Mouse (Mus musculus): ENCODE results near the gene Ggnbp2.
"Not testable (repeated sequence)": the region's sequence is repeated elsewhere in the genome, so short reads cannot be mapped to it uniquely, and the experiment has no call there.

Gene Ggnbp2

GRCm38 (mm10) chr11:84879007-84879771 is 8.6 kb upstream of the Ggnbp2 start:
- DNase-seq = no peak

DNA sequence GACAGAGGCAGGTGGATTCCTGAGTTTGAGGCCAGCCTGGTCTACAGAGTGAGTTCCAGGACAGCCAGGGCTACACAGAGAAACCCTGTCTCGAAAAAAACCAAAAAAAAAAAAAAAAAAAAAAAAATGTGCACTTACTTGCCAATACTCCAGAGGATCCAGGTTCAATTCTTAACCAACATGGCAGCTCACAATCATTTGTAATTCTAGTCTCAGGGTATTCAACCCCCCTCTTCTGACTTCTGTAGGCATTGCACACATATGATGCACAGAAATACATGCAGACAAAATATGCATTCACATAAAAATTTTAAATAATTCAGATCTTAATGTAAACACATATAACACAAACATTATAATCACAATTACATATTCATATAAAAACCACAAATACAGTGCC is 5.4 kb upstream of the Ggnbp2 start:
- not testable (repeated sequence) for DNase-seq

DNA sequence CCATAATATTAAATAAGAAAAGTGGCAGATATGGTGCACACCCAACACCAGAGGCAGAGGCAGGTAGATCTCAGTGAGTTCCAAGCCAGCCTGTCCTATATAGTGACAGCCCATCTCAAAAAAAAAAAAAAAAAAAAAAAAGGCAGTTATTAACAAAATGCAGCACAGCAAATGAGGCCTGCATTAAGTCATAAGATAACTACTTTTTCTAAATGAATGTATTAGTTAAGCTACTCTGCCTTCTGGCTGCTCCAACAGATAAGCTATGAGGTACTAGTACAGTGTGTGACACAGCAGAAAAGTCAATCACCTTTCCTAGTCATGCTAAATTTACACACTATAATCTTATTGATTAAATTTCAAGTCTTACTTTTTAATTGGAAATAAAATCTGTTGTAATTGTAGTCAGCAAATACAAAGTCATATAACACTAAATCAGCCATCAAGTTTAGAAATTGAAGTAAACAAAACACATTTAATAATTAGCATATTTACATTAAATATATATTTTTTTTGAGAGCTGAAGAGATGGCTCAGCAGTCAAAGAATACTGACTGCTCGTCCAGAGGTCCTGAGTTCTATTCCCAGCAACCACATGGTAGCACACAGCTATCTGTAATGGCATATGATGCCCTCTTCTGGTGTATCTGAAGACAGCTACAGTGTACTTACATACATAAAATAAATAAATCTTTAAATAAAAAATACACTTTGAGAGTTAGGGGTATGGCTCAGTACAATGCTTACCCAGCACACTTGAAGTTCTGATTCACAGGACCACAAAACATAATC is 2.6 kb upstream of the Ggnbp2 start:
- DNase-seq = no peak

DNA sequence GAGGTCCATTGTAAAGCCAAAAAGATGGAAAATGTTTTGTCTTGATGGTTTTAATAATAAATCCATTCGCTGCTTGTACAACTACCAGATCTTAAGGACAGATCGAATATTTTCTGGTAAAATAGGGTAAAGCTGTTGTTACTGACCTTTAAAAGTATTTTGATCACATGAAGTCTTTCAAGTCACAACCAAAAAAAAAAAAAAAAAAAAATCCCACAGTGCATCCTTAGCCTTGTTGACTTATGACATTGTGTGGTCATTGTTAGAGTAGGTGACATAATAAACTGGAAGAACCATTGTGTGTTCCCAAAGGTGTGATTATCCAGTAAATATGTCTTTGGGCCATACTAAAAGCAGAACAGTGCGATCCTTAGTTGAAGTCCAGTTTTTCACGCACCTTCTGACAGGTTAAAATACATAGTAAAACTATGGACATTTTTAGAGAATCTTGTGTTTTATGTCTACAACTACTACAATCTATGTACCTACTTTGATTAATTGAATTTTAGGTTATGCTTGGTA is 992 bp upstream of the Ggnbp2 start:
- no peak for DNase-seq

DNA sequence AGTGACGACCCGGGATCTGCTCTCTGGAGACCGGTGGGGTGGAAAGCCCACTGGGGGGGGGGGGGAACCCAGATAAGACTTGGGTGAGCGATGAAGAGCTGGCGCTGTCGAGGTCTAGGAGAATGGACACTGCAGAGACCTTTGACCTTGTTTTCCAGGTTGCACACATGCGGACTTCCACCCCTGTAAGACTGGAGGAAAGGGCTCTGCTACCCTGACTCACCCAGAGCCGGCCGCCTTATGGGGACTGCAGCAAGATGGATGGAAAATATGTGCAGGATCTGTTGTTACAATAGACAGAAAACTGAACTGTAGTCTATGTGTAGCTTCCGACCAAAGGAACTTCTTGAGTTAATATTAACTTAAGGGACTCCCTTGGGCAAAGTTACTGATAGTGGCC is 429 bp upstream of the Ggnbp2 start:
- DNase-seq = peak; percentile 64 to 67

DNA sequence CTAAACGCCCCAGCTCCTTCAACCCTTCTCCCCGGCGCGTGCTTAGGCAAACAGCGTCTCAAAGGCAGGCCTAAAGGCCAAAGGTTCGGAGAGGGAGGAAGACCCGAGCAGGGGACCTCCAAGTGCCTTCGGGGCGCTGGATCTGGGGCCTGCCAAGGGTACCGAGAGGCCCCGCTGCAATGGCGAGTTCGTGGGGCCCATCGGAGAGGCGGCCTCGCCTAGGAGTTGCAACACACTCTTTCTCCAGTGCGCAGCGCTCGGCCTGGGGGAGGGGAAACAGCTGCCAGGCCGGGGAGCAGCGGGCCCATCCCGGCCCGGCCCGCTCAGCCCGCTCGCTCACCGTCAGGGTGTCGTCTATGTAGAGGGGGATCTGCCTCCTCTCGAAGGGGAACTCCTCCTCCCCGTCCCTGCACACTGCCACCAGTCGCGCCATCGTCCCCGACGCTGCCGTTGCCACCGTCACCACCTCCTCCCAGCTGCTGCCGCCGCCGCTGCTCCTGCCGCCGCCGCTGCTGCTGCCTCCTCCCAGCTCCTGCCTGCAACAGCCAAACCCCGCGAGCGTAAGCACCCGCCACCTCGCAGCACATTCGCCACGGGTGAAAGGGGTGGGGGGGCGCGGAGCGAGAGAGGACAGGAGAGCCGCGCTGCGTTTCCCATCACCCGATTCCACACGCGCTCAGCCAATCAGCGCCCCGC is 932 bp downstream of the Ggnbp2 start:
- peak; percentile 93 to 94 for DNase-seq

- DNase-seq = no peak
Observed at GRCm38 (mm10) chr11:84868786-84869259, 1.8 kb downstream of the Ggnbp2 start.

DNA sequence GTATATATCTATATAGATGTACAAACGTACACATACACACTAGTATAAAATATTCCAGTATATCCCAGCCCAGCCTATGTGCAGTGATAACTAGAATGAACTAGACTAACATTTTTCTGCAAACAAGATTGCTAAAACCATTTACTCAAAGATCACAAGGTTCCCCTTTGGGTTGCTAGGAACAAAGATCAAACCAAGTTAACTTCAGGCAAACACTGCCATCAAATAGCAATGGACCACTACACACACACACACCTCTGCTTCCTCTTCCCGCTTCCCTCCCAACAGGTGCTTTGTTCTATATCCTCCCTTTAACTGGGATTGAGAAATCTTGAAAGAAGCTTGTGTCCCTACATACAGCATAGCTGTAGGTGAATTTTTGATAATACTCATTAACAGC is 3.0 kb downstream of the Ggnbp2 start:
- peak in 1 of 2 experiments; percentile 24 for DNase-seq

- peak; percentile 38 to 53 for DNase-seq
Observed at GRCm38 (mm10) chr11:84865268-84865667, 5.3 kb downstream of the Ggnbp2 start.

DNA sequence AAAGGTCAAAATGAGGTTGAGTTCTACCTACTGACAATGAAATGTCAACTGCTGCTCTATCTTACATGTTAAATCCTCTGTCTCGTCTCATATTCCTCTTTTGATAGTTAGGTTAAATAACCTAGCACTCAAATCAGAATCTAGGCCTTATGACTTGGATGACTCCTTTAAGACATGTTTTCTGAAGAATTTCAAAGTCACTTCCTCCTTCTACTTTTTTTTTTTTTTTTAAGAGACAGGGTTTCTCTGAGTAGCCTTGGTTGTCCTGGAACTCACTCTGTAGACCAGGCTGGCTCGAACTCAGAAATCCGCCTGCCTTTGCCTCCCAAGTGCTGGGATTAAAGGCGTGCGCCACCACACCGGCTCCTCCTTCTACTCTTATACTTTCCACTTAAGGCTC is 15.3 kb downstream of the Ggnbp2 start:
- DNase-seq = no peak

DNA sequence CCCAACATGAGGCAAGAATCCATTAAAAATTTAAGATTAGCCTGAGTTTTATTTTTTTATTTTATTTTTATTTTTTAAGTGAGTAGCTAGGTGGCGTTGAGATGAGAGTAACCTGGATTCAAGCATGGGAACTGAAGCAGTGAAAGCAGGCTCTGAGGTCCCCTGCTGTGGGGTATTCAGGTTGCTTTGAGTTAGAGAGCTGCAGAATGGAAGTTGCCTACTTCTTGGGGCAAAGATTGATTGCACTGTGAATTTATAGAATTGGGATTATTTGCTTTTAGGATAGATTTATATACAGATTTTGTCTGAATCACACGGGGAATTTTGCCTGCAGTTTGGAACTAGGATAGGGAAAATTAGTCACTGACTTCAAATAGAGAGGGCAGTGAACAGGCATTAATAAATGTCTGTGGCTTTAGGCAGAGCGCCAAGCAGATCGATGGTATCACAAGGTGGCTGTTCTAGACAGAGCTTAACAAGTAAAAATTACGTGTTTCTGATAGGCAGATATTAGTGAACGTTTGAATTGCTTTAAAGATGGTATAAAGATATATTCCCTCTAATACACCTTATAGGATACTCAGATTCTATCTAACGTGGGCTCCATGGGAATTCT is 23.0 kb downstream of the Ggnbp2 start:
- no peak for DNase-seq

DNA sequence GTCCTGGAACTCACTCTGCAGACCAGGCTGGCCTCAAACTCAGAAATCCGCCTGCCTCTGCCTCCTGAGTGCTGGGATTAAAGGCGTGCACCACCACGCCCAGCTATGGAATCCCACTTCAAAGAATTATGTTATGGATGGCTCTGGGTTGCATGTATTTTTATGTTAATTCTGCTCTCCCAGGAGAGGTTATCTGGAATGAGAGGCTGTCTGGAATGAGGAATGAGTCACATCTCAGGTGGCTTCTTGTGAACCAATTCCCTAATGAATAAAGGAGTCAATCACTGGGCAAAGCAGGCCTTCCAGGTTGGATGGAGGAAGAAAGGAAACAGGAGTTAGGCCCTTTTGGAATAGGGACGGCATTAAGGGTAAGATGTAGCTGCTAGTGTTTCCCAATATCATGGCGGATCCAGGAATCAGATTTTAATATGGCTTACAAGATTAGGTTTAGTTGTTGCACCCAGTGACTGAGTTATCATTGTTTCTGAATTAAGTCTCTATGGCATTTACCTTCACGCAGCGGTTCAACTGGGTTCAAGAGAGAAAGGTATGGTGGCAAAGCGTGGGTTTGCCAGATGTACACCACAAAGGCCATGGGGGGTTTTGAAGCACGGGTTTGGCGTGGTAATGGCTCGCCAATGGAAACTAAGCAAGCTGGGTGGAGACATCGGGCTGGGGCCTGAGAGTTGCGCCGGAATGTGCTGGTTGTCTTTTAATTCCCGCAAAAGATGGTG is 23.7 kb downstream of the Ggnbp2 start:
- no peak for DNase-seq

- no peak for DNase-seq
Observed at GRCm38 (mm10) chr11:84839330-84839729, 31.3 kb downstream of the Ggnbp2 start.

- not testable (repeated sequence) for DNase-seq
Observed at GRCm38 (mm10) chr11:84829495-84829894, 41.1 kb downstream of the Ggnbp2 start.

DNA sequence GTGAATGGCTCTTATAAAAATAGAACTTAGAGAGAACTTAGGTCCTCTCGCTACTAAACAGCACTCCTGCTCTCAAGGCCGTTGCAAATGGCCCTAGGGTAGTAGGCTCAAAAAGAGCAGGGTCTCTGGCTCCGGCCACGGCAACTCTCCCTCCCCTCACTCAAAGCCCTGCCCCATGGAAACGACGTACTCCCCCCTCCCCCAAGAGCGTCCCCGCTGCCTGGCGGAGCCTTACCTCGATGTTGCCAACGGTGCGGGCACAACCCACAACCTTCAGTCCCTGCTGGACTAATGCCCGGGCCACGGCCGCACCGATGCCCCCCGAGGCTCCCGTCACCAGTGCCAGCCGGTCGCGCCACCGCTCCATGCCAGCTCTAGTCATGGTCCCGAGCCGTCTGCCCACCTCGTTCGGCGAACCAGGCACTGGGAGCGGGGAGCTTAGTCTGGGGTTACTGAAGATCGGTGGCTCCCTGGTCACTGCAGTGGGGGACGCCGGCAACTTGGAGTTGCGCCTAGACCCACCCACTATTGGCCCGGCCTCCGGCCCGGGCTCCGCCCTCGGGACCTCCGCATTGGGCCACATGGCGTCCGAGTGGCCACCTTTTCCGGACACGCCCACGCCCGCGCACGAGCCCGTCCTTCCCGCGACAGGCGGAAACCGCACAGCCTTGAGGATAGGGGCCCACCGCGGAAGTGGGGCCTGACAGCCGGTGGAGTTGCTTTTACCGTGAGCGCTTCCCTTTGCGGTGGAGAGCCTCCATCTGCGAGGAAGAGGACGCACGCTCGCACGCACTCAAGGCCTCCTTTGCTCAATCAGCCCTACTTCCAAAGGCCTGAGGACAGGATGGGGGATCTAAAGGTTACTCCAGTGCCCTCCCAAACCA is 41.9 kb downstream of the Ggnbp2 start, which contains the start of gene Dhrs11:
TSS of gene Dhrs11 (minus strand) at position 479 of the 884 bp plus-strand sequence.
- peak; percentile 95 to 96 for DNase-seq

DNA sequence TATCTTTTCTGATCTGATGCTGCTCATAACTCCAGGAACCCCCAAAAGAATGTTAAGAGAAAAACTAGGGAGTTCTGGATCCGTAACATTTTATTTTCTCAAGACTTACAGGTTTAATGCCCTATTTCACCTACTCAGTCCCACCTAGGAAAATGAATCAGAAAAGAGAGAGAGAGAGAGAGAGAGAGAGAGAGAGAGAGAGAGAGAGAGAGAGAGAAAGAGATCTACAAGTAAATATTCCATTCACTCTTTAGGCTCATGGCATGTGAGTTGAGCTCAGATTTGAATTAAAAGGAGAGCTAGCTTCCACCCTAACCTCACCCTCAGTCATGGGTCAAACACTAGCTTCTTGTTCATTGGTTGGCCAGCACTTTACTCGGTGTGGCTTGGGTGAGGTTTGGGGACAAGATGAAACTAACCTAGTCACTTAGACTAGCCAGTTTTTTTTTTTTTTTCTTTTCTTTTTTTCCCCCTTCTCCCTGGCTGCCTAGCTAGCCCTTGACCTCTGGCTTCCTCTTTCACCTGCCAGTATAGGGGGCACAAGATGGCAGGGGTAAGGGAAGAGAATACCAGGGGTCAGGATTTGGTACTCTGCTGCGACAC is 42.6 kb downstream of the Ggnbp2 start:
- no peak for DNase-seq

DNA sequence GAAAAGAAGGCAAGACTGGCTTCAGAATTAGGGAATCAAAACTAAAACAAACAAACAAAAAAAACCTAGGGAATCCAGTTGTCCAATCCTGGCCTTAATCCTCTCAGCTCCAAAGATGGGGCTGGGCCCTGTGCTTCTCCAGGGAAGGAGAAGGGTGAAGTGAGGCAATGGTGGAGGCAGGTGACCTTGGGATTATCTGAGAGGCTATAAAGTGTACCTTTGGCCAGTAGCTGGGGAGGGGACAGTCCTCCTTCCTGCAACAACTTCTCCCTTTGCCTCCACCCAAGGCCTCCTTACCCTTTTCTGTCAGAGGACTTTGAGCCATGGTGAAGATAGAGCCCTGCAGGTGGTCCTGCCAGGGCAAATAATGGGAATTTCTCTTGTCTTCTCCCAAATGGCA is 43.1 kb downstream of the Ggnbp2 start:
- DNase-seq = no peak

DNA sequence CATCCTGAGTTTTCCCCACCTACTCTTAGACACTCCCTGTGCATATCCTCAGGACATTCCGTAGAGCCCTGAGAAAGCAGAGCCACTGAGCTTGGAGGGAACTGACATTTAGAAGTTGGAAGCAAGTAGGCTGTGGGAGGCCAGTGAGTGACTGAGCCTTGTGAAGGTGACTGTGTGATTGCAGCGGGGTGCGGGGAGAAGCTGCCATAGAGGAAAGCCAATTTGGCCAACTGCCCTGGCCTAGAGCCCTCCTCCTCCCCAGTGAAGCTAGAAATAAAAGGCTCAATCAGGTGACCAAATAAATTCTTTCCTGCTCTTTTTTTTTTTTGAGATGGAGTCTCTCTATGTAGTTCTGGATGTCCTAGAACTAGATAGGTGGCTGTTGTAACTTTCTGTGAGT is 44.4 kb downstream of the Ggnbp2 start:
- peak; percentile 84 to 87 for DNase-seq

DNA sequence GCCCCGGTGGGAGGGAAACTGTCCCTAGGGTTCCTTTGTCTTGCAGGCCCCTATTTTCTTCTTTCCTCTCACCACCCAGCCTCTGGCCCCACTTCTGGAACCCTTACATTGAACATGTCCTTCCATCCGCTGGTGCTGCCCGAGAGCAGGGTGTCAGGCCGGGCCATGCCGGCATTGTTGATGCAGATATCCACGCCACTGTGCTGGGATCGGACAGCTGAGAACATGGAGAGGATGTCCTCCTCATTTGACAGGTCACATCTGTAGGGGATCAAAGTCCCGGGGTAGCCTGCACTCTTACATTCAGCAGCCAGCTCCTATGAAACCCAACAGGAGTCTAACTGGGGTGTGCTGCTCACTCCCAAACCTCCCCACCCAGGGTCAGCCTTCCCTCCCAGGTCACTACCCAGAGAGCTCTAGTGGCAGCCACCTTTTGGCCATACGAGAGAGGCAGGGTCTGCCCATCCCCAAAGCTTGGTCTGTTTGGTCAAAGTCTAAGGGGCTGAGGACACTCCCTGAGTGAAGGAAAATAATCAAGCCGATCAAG is 45.3 kb downstream of the Ggnbp2 start:
- DNase-seq = no peak

DNA sequence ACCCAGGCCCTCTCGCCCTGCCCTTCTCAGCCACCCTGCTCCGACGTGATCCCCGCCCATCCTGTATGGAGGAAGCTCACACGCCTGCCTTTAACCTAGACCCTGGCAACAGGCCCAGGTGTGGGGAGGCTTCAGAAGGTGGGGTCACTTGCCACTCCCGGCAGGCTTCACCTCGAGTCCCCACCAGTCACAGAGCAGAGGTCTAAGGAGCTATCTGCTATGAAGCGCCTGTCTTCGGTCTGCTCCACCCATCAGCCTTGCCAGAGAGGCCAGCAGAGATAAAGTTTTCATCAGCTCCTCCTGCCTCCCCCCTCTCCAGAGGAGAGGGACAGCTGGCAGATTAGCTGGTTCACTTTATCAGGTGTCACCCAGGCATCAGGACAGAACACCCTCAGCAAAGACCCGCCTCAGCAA is 47.1 kb downstream of the Ggnbp2 start:
- no peak for DNase-seq

Measured in kidney, adult 8-10 months (tissue).